Mouse (Mus musculus) embryonic facial prominence, embryonic 12.5 days (tissue): ENCODE data around the gene Htr1f. TPM values are rescaled to one million over a fixed set of nuclear protein-coding genes. Genes with fewer than 3 reads are reported as not detected.

Source experiments
- ATAC-seq: fragments of 200-750 bp; cut with Nextera tagmentation; 2 replicates; pipeline ENCODE4 v1.8.0; 2017; ENCODE audit not compliant: insufficient number of reproducible peaks, insufficient read depth, low FRiP score, low TSS enrichment
- H3K27ac ChIP-seq: fragments of 300-500 bp; sonication (generic); 2 replicates; pipeline ENCODE4 v1.5.1; 2016; ENCODE audit warnings: mild to moderate bottlenecking
- H3K27me3 ChIP-seq: fragments of 300-500 bp; sonication (generic); 2 replicates; pipeline ENCODE4 v1.6.1; 2016; ENCODE audit warnings: mild to moderate bottlenecking, moderate library complexity
- H3K36me3 ChIP-seq: fragments of 300-500 bp; sonication (generic); 2 replicates; pipeline ENCODE4 v1.6.1; 2016; ENCODE audit warnings: mild to moderate bottlenecking
- H3K4me1 ChIP-seq: fragments of 300-500 bp; sonication (generic); 2 replicates; pipeline ENCODE4 v1.6.1; 2016
- H3K4me2 ChIP-seq: fragments of 300-500 bp; sonication (generic); replicated peaks from 2 replicates; pipeline ENCODE4 v1.6.1; 2016; ENCODE audit warnings: mild to moderate bottlenecking, moderate library complexity
- H3K4me3 ChIP-seq: fragments of 300-500 bp; sonication (generic); 2 replicates; pipeline ENCODE4 v1.5.1; 2016; ENCODE audit warnings: mild to moderate bottlenecking
- H3K9ac ChIP-seq: fragments of 300-500 bp; sonication (generic); 2 replicates; pipeline ENCODE4 v1.6.1; 2016; ENCODE audit warnings: mild to moderate bottlenecking, moderate library complexity
- H3K9me3 ChIP-seq: fragments of 300-500 bp; sonication (generic); 2 replicates; pipeline ENCODE4 v1.6.1; 2016; ENCODE audit warnings: mild to moderate bottlenecking, moderate library complexity
- WGBS: fragments of 180-500 bp; shearing (Covaris S2); methylation state at CpG from one replicate; pipeline ENCODE4 v1.1.7; 2016; 5-methylcytosine and 5-hydroxymethylcytosine counted together
- polyA plus RNA-seq: library from polyadenylated mRNA; unstranded; fragments of >200 nt; fragmentation: Nextera tagmentation; extraction: Ambion mirVana; gene quantifications from 2 replicates; pipeline ENCODE4 v1.2.1, GENCODE M21; 2016

The Htr1f gene
- polyA plus RNA-seq, 1 experiment from 2014 or later = 0.26 TPM

DNA sequence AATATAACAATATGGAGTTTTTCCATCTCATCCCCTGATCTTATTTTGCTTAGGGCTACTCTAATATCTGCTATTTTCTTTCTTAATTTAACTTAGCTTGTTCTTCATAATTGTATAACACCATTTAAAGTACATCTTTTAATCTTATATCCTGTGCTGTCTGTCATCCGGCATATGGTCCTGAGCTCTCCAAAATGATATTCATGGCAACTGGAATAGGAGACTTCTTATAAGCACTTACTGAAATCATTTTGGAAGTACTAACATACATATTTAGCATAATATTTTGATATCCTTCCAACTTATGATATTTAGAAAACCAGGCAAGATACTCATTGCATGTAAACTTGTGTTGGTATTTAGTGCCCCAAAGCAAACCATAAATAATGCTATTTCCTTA is 86.9 kb downstream of the Htr1f start:
- 82% methylated on average over 1 of the region's 1 CpGs for WGBS
- Histone ChIP-seq H3K27me3 (no peaks in the 10 kb centered on the region), H3K27ac (no peak overlapping the region), H3K4me1 (no peaks in the 10 kb centered on the region), H3K4me3 (no peak overlapping the region), H3K4me2 (no peak overlapping the region), H3K36me3 (no peaks in the 10 kb centered on the region), H3K9ac (no peak overlapping the region), H3K9me3 (no peaks in the 10 kb centered on the region)
- no peak for ATAC-seq

DNA sequence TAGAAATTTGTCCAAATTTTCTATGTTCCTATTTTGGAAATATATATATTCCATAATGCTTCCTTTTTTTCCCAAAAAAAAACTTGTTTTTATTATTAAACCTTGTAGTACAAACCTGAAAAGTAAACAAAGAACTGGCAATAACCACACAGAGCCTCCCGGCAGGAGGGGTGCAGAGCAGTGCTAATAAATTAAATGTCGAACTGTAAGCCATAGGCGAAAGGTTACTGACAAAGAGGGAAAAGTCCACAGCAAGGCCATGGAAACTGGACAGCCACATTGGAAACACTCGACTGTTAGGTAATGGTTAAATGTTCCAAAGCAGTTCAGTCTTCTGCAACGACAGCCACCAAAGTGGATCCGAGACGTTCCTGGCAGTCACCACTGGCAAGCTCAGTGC is 87.5 kb downstream of the Htr1f start:
- H3K9ac ChIP-seq = no peak overlapping the region
- H3K4me1 ChIP-seq = no peaks in the 10 kb centered on the region
- no peak overlapping the region for H3K4me2 ChIP-seq
- WGBS = 30% methylated on average over 7 of the region's 7 CpGs
- ATAC-seq = no peak
- H3K4me3 ChIP-seq = no peak overlapping the region
- H3K27me3 ChIP-seq = no peaks in the 10 kb centered on the region
- no peak overlapping the region for H3K27ac ChIP-seq
- no peaks in the 10 kb centered on the region for H3K9me3 ChIP-seq
- no peaks in the 10 kb centered on the region for H3K36me3 ChIP-seq

DNA sequence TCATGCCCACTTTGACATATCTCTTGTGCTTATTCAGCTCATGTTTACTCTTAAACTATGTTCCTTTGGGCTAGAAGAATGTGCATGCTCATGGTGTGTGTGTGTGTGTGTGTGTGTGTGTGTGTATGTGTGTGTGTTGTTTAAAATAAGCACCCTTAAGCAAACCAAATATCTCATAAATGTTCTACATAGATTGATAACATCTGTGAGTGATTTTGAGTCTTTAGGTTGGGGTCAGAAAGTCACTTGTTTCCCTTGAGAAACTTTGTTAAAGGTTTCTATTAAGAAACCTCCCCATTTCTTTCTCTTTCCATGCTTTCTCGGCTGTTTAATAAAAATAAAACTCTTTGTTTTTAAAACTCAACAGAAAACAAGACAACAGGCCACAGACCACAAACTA is 88.1 kb downstream of the Htr1f start:
- Histone ChIP-seq H3K4me2 (no peak overlapping the region), H3K4me3 (no peak overlapping the region), H3K27me3 (no peaks in the 10 kb centered on the region), H3K4me1 (no peaks in the 10 kb centered on the region), H3K36me3 (no peaks in the 10 kb centered on the region), H3K27ac (no peak overlapping the region), H3K9me3 (no peaks in the 10 kb centered on the region), H3K9ac (no peak overlapping the region)
- 28% methylated on average over 1 of the region's 1 CpGs for WGBS
- ATAC-seq = no peak

DNA sequence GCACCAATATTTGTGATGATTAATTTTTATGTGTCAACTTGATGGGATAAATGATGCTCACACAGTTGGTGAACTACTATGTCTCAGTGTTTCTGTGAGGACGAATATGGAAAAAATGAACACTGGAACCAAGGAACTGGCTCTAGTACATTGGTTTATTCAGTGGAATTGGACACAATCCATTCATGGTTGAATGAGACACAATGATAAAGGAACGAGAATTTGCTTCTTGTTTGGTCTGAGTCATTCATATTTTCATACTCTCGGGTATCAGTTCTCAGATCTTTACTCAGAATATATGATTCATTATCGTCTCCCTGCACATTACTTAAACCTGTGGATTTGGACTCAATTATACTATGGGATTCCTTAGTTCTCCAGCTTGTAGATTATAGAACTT is 90.4 kb downstream of the Htr1f start:
- no peak overlapping the region for H3K4me2 ChIP-seq
- no peak for ATAC-seq
- no peaks in the 10 kb centered on the region for H3K9me3 ChIP-seq
- H3K27me3 ChIP-seq = no peaks in the 10 kb centered on the region
- H3K27ac ChIP-seq = no peak overlapping the region
- H3K9ac ChIP-seq = no peak overlapping the region
- WGBS = 80% methylated on average over 4 of the region's 4 CpGs
- no peak overlapping the region for H3K4me3 ChIP-seq
- H3K36me3 ChIP-seq = no peaks in the 10 kb centered on the region
- no peaks in the 10 kb centered on the region for H3K4me1 ChIP-seq

DNA sequence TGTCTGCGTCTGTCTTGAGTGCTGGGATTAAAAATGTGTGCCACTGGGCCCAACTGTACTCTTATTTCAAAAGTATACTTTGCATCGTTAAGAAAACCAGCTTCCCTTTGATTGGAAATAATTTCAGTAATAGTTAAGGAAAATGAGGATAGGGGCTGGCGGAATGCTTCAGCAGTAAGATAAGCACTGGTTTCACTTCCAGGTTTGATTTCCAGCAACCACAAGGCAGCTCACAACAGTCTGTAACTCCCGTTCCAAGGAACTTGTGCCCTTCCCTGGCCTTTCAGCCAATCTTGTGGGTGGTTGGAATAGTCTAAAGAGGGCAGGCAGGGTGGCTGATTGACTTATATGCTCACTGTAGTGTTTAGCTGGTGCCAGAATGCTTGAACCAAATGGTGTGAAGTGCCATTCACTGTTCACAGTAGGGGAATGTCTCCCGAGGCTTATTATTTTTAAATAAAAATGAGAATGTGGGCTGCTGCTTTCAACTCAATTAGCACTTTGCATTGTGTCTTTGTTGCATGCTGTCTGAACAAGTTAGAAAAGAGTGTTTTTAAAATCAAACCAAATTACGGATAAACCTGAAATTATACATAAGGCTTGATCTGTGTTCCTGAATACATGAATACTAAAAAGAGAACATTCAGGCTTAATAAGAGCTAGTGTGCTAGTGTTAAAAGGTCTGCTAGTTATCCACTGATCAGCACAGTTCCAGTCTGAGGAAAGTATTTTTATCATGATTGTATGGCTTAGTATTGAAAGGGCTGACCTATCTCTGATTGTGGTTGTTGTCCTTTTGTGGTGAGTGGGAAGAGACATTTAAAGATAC is 103.4 kb downstream of the Htr1f start:
- ATAC-seq = no peak
- H3K9ac ChIP-seq = no peak overlapping the region
- no peak overlapping the region for H3K27ac ChIP-seq
- H3K27me3 ChIP-seq = no peaks in the 10 kb centered on the region
- no peaks in the 10 kb centered on the region for H3K36me3 ChIP-seq
- no peak overlapping the region for H3K4me2 ChIP-seq
- 69% methylated on average over 6 of the region's 6 CpGs for WGBS
- no peaks in the 10 kb centered on the region for H3K9me3 ChIP-seq
- no peaks in the 10 kb centered on the region for H3K4me1 ChIP-seq
- no peak overlapping the region for H3K4me3 ChIP-seq

DNA sequence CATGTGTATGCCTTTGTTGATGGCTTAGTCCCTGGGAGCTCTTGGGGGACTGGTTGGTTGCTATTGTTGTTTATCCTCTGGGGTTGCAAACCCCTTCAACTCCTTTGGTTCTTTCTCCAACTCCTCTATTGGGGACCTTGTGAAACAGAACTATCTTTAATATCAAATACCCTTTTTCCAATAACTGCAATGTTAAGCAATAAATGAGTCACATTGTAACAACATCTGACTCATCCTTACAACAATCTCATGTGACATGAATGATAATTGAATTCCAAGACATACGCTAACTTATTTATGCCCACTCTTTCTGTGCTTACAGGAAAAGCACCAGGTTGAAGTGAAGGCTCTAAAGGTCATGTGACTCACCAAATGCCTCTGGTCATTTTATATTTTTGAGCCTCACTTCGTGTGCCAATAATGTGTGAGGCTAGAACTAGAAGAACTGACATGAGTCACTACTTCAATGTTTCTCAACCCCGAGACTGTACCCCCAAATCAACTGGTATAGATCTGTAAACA is 116.3 kb downstream of the Htr1f start:
- no peak overlapping the region for H3K4me2 ChIP-seq
- no peak overlapping the region for H3K9ac ChIP-seq
- WGBS = 79% methylated on average over 3 of the region's 3 CpGs
- H3K4me3 ChIP-seq = no peak overlapping the region
- H3K36me3 ChIP-seq = no peaks in the 10 kb centered on the region
- no peaks in the 10 kb centered on the region for H3K4me1 ChIP-seq
- H3K9me3 ChIP-seq = no peaks in the 10 kb centered on the region
- no peak overlapping the region for H3K27ac ChIP-seq
- H3K27me3 ChIP-seq = no peaks in the 10 kb centered on the region
- no peak for ATAC-seq

DNA sequence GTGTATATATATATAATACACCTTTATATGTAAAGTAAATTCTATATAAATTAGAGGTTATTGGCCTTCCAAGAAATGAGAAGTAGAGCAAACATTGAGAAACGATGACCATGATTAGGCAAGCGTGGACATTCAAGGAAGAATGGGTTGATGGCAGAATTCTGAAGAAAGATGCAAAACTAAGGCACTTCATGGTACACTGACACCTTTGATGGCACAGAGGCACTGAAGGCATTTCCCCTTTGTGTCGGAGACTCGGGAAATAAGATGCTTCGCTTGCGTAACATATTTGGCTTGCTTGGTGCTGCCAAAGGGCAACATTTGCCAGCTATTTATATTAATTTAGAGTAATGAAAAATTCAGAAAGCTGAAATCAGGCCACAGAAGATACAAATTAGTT is 118.1 kb downstream of the Htr1f start:
- Histone ChIP-seq H3K36me3 (no peaks in the 10 kb centered on the region), H3K4me3 (no peak overlapping the region), H3K27me3 (no peaks in the 10 kb centered on the region), H3K9ac (no peak overlapping the region), H3K27ac (no peak overlapping the region), H3K4me1 (no peaks in the 10 kb centered on the region), H3K9me3 (no peaks in the 10 kb centered on the region), H3K4me2 (no peak overlapping the region)
- 90% methylated on average over 6 of the region's 6 CpGs for WGBS
- no peak for ATAC-seq

DNA sequence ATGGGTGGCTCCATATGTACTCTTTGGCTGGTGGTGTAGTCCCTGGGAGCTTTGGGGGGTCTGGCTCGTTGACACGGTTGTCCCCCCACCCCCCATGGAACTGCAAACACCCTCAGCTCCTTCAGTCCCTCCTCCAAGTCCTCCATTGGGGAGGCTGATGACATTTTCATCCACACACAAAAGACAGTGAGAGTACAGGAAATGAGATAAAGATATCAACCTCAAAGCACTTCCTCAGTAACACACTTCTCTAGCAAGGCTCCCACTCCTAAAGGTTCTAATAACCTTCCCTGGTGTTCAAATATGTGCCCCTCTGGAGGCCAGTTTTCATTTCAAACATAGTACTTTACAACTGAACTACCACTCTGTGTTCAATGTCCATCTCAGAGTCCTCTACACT is 118.6 kb downstream of the Htr1f start:
- no peak overlapping the region for H3K9ac ChIP-seq
- no peaks in the 10 kb centered on the region for H3K4me1 ChIP-seq
- no peaks in the 10 kb centered on the region for H3K36me3 ChIP-seq
- WGBS = 74% methylated on average over 2 of the region's 2 CpGs
- ATAC-seq = no peak
- H3K27me3 ChIP-seq = no peaks in the 10 kb centered on the region
- H3K4me2 ChIP-seq = no peak overlapping the region
- H3K9me3 ChIP-seq = no peaks in the 10 kb centered on the region
- no peak overlapping the region for H3K27ac ChIP-seq
- H3K4me3 ChIP-seq = no peak overlapping the region

DNA sequence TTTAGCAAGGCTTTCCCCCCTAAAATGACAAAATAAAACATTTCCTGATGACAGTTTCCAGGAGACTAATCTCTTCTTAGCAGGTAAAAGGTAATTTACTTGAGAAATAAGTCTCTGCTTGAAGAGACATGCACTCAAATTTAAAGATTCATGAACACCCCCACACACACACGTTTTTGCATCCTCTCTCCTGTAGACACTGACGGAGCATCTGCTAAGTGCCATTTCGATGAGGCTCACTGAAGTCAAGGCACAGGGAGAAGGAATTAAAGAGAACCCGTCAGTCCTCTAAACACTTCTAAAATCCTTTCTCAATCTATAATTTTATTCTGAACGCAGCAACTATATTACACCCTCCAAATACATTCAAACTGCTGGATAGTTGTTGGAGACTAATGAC is 131.0 kb downstream of the Htr1f start:
- Histone ChIP-seq H3K9ac (no peak overlapping the region), H3K36me3 (no peaks in the 10 kb centered on the region), H3K4me2 (no peak overlapping the region), H3K4me3 (no peak overlapping the region), H3K4me1 (no peaks in the 10 kb centered on the region), H3K27ac (no peak overlapping the region), H3K27me3 (no peaks in the 10 kb centered on the region), H3K9me3 (no peaks in the 10 kb centered on the region)
- 85% methylated on average over 5 of the region's 5 CpGs for WGBS
- no peak for ATAC-seq

DNA sequence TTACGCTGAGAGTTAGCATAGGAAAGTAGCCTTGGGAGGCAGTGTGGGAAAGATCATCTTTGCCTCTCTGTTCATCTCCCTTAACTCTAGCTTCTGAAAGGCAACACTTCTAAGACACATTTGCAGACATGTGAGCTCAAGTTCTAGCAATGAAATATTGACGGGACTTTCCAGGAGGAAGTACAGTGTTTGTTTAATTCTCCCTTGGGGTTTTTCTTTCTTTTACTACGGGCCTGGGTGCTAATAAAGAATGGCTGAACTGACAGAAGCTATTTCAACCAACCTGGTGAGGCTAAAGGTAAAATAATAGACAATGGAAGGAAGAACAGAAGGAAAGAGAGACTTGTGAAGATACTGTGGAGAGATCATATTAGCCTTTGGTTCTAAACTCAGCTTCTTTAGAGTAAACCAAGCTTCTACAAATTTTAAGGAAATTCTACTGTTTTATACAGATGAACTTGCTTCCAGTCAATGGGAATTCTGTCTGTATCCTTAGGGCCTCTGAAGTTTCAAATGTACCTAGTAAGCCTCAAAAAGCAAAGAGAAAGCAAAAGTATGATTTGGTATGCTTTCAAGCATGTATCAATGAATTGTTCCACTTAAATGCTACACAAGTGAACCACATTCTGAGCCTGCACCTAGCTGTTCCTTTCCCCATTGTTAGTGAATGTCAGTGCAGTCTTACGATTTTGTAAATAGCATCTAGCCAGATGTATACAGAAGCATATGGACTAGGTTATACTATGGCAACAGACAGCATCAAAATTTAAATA is 131.9 kb downstream of the Htr1f start:
- no peak for ATAC-seq
- no peak overlapping the region for H3K9ac ChIP-seq
- H3K4me1 ChIP-seq = no peaks in the 10 kb centered on the region
- H3K9me3 ChIP-seq = no peaks in the 10 kb centered on the region
- WGBS = 72% methylated on average over 4 of the region's 4 CpGs
- no peaks in the 10 kb centered on the region for H3K27me3 ChIP-seq
- H3K27ac ChIP-seq = no peak overlapping the region
- no peak overlapping the region for H3K4me2 ChIP-seq
- no peak overlapping the region for H3K4me3 ChIP-seq
- no peaks in the 10 kb centered on the region for H3K36me3 ChIP-seq

DNA sequence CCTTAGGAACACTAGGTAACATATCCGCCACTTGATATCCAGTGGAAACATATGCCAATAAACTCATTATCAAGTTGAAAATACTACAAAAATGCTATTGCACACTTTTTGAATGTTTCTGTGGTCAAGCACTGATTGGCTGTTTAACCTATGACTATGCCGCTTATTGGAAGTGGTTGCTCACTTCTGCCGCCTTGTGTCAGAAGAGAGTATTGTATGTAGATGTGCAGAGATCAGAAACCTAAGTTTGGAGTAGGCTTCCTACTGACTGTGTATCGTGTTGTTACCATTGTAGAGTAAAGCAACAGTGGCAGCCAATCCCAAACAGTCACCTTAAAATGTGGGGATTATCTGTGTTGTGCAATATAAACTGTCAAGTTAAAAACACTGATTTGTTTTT is 144.0 kb downstream of the Htr1f start:
- Histone ChIP-seq H3K9ac (no peak overlapping the region), H3K4me3 (no peak overlapping the region), H3K27me3 (no peaks in the 10 kb centered on the region), H3K4me1 (no peaks in the 10 kb centered on the region), H3K9me3 (no peaks in the 10 kb centered on the region), H3K27ac (no peak overlapping the region), H3K4me2 (no peak overlapping the region), H3K36me3 (no peaks in the 10 kb centered on the region)
- no peak for ATAC-seq
- whole genome bisulfite sequencing = 90% methylated on average over 4 of the region's 4 CpGs

DNA sequence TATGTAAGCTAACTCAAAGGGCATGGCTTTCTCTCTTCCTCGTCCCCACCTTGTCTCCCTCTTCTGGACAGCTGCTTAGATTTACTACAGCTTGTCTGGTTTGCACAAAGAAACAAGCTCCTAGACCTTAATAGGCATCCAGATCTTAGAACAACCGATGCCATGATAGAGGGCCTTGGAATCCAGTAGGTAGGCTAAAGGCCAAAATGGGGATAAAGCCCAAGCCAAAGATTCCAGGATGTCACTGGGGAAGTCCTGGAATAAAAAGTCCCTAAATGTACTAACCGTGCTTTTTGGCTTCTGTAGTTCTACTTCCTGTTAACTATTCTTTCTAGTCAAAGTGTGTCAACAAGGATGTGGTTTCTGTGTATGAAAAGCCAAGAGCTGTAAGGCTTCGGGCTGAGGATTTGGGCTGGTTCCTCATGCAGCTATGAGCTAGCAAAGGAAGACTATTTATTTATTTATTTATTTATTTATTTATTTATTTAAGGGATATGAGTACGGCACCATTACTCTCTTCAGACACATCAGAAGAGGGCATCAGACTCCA is 163.9 kb downstream of the Htr1f start:
- WGBS = 86% methylated on average over 5 of the region's 5 CpGs

More for the DNA sequence above, 163.9 kb downstream of the Htr1f start:
- Histone ChIP-seq H3K4me3 (no peak overlapping the region), H3K27me3 (no peaks in the 10 kb centered on the region), H3K36me3 (no peaks in the 10 kb centered on the region), H3K4me1 (no peaks in the 10 kb centered on the region), H3K4me2 (no peak overlapping the region), H3K9me3 (no peaks in the 10 kb centered on the region), H3K9ac (no peak overlapping the region), H3K27ac (no peak overlapping the region)
- no peak for ATAC-seq
